Mouse (Mus musculus): Measurements from ENCODE around the gene Vwa7. TPM values are rescaled to one million over a fixed set of nuclear protein-coding genes. Genes with fewer than 3 reads are reported as not detected.

Gene Vwa7
- polyA plus RNA-seq, 1 experiment: 0.05 TPM

GRCm38 (mm10) chr17:35055691-35056495 lies 39.5 kb downstream of the Vwa7 start:
- Histone ChIP-seq H3K4me3 (no peak overlapping the region), H3K27me3 (ENCODE audit: control insufficient read depth, insufficient read depth, insufficient read length) (no peaks in the 10 kb centered on the region), H3K36me3 (ENCODE audit: control insufficient read depth, insufficient read depth) (peaks cover 48% of the 10 kb centered on the region), H3K4me2 (ENCODE audit: low read depth) (no peak overlapping the region), H3K79me2 (ENCODE audit: control insufficient read depth, insufficient read depth) (peaks cover 42% of the 10 kb centered on the region), H3ac (ENCODE audit: control insufficient read depth, insufficient read length) (no peak overlapping the region)
- TF ChIP-seq SRF (IDR thresholded peaks at IDR 0.05; ENCODE audit: control insufficient read depth, insufficient read length, low read depth) (no peak), POLR2A (IDR thresholded peaks at IDR 0.05; ENCODE audit: insufficient read length, low read depth) (peak; percentile 5)

- Histone ChIP-seq H3K4me2 (ENCODE audit: low read depth) (no peak overlapping the region), H3K27me3 (ENCODE audit: control insufficient read depth, insufficient read depth, insufficient read length) (no peaks in the 10 kb centered on the region), H3ac (ENCODE audit: control insufficient read depth, insufficient read length) (no peak overlapping the region), H3K4me3 (no peak overlapping the region), H3K79me2 (ENCODE audit: control insufficient read depth, insufficient read depth) (peaks cover 32% of the 10 kb centered on the region), H3K36me3 (ENCODE audit: control insufficient read depth, insufficient read depth) (peaks cover 47% of the 10 kb centered on the region)
- TF ChIP-seq TCF3 (IDR thresholded peaks at IDR 0.05; ENCODE audit: insufficient read length, low read depth): no peak
- TF ChIP-seq SRF (IDR thresholded peaks at IDR 0.05; ENCODE audit: control insufficient read depth, insufficient read length, low read depth): no peak
- no peak for TF ChIP-seq POLR2A (IDR thresholded peaks at IDR 0.05; ENCODE audit: insufficient read length, low read depth)
- no peak for TF ChIP-seq CEBPB (IDR thresholded peaks at IDR 0.05; ENCODE audit: insufficient read depth, poor library complexity, severe bottlenecking)
- no peak for TF ChIP-seq MAX (IDR thresholded peaks at IDR 0.05; ENCODE audit: low read depth)
- no peak for TF ChIP-seq USF1 (IDR thresholded peaks at IDR 0.05; ENCODE audit: low read depth)
- TF ChIP-seq MYOD1 (IDR thresholded peaks at IDR 0.05; ENCODE audit: control insufficient read depth in 1 of 3, insufficient read length in 2 of 3, low read depth in 2 of 3): no peak
- no peak for TF ChIP-seq E2F4 (IDR thresholded peaks at IDR 0.05; ENCODE audit: insufficient read depth)
Measured at GRCm38 (mm10) chr17:35057090-35057489, 40.7 kb downstream of the Vwa7 start.

GRCm38 (mm10) chr17:35058316-35058715 lies 41.9 kb downstream of the Vwa7 start:
- H3K4me2 ChIP-seq (ENCODE audit: low read depth): peak overlapping the region; percentile 72
- no peaks in the 10 kb centered on the region for H3K27me3 ChIP-seq (ENCODE audit: control insufficient read depth, insufficient read depth, insufficient read length)
- H3K4me3 ChIP-seq: peak overlapping the region; percentile 65
- peaks cover 19% of the 10 kb centered on the region for H3K79me2 ChIP-seq (ENCODE audit: control insufficient read depth, insufficient read depth)
- no peak for TF ChIP-seq SRF (IDR thresholded peaks at IDR 0.05; ENCODE audit: control insufficient read depth, insufficient read length, low read depth)
- TF ChIP-seq MYOG (IDR thresholded peaks at IDR 0.05; ENCODE audit: control insufficient read depth in 1 of 3, insufficient read depth in 1 of 3, insufficient read length in 2 of 3, low read depth in 2 of 3): no peak
- TF ChIP-seq TCF3 (IDR thresholded peaks at IDR 0.05; ENCODE audit: insufficient read length, low read depth): no peak
- no peak for TF ChIP-seq CEBPB (IDR thresholded peaks at IDR 0.05; ENCODE audit: insufficient read depth, poor library complexity, severe bottlenecking)
- TF ChIP-seq USF1 (IDR thresholded peaks at IDR 0.05; ENCODE audit: low read depth): no peak
- no peak for TF ChIP-seq MYOD1 (IDR thresholded peaks at IDR 0.05; ENCODE audit: control insufficient read depth in 1 of 3, insufficient read length in 2 of 3, low read depth in 2 of 3)
- no peak for TF ChIP-seq TCF12 (IDR thresholded peaks at IDR 0.05; ENCODE audit: insufficient read depth, poor library complexity, severe bottlenecking)
- H3ac ChIP-seq (ENCODE audit: control insufficient read depth, insufficient read length): no peak overlapping the region
- peaks cover 35% of the 10 kb centered on the region for H3K36me3 ChIP-seq (ENCODE audit: control insufficient read depth, insufficient read depth)

GRCm38 (mm10) chr17:35058911-35059892 lies 42.8 kb downstream of the Vwa7 start, which contains the start of gene Ddah2:
Gene Ddah2, plus strand, starts transcription at chr17:35059035.
- H3K27me3 ChIP-seq (ENCODE audit: control insufficient read depth, insufficient read depth, insufficient read length): no peaks in the 10 kb centered on the region
- H3K4me2 ChIP-seq (ENCODE audit: low read depth): peak within 1 kb of the TSS; percentile 72
- TF ChIP-seq POLR2AphosphoS2 (IDR thresholded peaks at IDR 0.05; ENCODE audit: insufficient read length, low read depth) (peak; percentile 99), MYOD1 (IDR thresholded peaks at IDR 0.05; ENCODE audit: control insufficient read depth in 1 of 3, insufficient read length in 2 of 3, low read depth in 2 of 3) (peak in 2 of 3 experiments; percentile 71 to 86), MAX (IDR thresholded peaks at IDR 0.05; ENCODE audit: low read depth) (no peak), MYOG (IDR thresholded peaks at IDR 0.05; ENCODE audit: control insufficient read depth in 1 of 3, insufficient read depth in 1 of 3, insufficient read length in 2 of 3, low read depth in 2 of 3) (peak in 2 of 3 experiments; percentile 74 to 87), POLR2A (IDR thresholded peaks at IDR 0.05; ENCODE audit: insufficient read length, low read depth) (peak; percentile 82), REST (IDR thresholded peaks at IDR 0.05; ENCODE audit: insufficient read depth, insufficient read length) (no peak)
- peak within 1 kb of the TSS; percentile 11 for H3ac ChIP-seq (ENCODE audit: control insufficient read depth, insufficient read length)
- H3K4me3 ChIP-seq: peak within 1 kb of the TSS; percentile 65
- peaks cover 11% of the 10 kb centered on the region for H3K79me2 ChIP-seq (ENCODE audit: control insufficient read depth, insufficient read depth)
- peaks cover 27% of the 10 kb centered on the region for H3K36me3 ChIP-seq (ENCODE audit: control insufficient read depth, insufficient read depth)

- Histone ChIP-seq H3K4me2 (ENCODE audit: low read depth) (peak overlapping the region; percentile 72), H3K79me2 (ENCODE audit: control insufficient read depth, insufficient read depth) (peaks cover 7% of the 10 kb centered on the region), H3ac (ENCODE audit: control insufficient read depth, insufficient read length) (no peak overlapping the region), H3K36me3 (ENCODE audit: control insufficient read depth, insufficient read depth) (peaks cover 21% of the 10 kb centered on the region), H3K27me3 (ENCODE audit: control insufficient read depth, insufficient read depth, insufficient read length) (no peaks in the 10 kb centered on the region), H3K4me3 (peak overlapping the region; percentile 65)
- no peak for TF ChIP-seq MAX (IDR thresholded peaks at IDR 0.05; ENCODE audit: low read depth)
- TF ChIP-seq POLR2A (IDR thresholded peaks at IDR 0.05; ENCODE audit: insufficient read length, low read depth): no peak
Measured at GRCm38 (mm10) chr17:35060071-35060470, 43.7 kb downstream of the Vwa7 start.

Measured in myocyte (in vitro differentiated cells).